Mouse (Mus musculus) gastrocnemius, adult 18-20 months (tissue): Measurements from ENCODE around the gene Ddx23. TPM values are rescaled to one million over a fixed set of nuclear protein-coding genes. Genes with fewer than 3 reads are reported as not detected.

Source experiments
- DNase-seq: peaks from one replicate; pipeline ENCODE4 v3.0.0; 2021; ENCODE audit warnings: low spot score
- total RNA-seq, 2 experiments: library from RNA; stranded (reverse); gene quantifications; 2 replicates each; pipeline ENCODE4 v1.2.3; 2021

Gene Ddx23
- total RNA-seq, 2 experiments from 2014 or later, result 65.7 to 83.1 TPM

DNA sequence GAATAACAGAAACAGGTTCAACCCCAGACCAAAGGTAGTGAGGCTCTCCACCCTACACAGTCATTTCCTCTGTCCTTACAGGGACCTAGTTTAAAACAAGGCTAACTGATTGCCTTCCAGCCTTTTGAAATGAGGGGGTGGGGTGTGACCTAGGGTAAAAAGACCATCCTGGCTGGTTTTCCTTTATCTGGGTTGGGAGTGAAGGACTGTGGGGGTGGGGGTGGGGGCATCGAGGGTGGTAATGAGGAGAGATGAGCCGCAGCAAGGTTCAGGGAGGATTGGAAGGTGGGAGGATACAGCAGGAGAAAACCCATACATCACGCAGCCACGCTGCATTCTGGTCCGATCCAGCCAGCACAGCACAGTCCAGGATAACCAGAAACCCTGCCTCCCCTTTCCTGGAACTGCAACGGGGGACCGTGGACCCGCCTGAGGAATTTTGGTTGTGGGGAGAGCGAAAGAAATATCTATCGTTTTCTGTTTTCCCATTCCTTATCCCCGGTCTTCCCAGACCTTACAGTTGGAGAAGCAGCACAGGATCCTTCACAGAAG lies 12.4 kb upstream of the Ddx23 start:
- DNase-seq, result no peak

DNA sequence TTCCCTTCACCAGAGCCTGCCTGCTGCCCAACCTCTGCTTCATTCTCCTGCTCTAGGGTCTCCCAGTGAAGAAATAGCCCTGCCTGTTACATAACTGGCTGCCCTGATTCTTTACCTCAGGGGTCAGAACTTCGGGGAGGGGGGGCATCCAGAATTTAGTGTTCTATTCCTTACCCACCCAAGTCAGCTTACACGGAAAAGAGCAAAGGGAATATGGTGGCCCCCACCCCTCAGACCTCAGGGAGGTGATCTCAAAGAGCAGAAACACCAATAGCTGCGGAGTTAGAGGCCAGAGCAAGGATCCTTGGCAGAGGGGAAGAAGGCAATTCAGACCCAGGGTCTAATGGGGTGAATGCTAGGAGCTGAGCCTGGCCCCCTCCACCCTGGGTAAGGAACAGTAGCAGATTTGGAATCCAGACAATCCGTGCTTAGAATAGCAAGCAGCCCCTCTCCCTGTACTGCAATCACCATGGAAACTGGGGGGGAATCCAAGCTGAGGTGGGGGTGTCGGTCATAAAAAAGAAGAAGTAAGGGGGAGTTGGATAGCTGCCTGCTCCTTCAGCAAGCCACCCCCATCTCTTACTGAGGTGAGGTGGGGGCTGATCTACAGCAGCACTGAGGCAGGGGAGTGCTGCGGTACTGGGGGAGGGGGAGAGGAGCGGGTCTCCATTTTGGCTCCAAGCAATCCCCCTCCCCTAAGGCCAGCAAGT lies 11.7 kb upstream of the Ddx23 start:
- DNase-seq, result no peak

DNA sequence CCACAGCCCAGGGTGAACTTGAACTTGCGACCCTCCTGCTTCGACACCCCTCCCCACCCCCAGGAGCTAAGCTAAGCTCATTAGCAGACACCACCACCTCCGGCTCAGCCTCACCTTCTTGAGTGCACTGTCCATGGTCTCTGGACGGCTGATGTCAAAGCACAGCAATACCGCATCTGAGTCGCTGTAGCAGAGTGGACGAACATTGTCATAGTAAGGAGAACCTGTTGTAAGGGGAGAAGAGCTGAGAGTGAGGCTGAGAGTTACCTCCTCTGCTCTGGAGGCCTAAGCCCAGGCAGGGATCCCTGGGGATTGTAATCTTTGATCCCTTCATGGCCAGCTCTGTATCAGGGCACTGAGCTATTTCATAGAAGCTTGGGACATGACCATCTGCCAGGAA lies 11.0 kb upstream of the Ddx23 start:
- no peak for DNase-seq

DNA sequence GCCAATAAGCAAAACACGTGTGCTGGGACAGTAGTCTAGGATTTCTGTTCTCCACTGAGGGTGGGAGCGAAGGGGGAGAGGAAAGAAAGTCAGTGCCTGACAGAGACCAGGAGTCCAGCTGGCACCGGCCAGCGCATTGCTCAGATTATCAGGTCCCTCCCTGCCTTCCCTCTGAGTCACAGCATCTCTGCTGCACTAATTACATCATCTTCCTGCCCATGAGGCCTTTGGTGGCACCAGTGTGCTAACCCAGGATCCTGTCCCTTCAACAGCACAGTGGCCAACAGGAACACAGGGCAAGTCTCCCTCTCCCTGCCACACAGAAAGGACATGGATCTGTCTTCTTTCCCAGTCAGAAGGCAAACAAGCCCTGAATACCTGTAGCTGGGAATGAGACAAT lies 9.9 kb upstream of the Ddx23 start:
- DNase-seq, result peak; percentile 18

DNA sequence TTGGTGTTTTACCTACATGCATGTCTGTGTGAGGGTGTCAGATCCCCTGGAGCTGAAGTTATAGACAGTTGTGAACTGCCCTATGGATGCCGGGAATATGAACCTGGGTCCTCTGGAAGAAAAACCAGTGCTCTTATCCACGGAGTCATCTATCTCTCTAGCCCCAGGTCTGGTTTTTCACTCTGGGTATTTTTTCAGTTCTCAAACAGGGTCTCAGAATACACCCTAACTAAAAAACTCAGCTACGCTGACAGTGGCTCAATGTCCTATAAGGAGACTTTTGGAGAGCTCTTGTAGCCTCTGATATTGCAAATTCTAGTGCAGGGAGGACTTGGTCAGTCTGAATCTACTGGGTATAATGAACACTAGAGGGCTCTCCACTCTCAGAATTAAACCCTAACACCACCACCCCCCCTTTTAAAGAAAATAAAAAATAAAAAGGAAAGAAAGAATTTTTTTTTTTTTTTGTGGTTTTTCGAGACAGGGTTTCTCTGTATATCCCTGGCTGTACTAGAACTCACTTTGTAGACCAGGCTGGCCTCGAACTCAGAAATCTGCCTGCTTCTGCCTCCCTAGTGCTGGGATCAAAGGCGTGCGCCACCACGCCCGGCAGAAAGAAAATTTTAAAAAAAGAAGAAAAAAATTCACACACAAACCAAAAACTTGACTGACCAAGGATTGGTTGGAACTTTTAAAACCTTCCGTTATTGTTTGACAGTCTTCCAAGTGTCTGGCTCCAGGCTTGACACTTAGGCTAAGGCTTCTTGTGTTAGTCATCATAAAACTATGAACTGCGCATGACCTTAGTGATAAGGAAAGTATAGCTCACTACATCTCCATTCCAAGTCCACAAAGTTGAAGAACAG lies 1.6 kb upstream of the Ddx23 start:
- DNase-seq, result no peak

DNA sequence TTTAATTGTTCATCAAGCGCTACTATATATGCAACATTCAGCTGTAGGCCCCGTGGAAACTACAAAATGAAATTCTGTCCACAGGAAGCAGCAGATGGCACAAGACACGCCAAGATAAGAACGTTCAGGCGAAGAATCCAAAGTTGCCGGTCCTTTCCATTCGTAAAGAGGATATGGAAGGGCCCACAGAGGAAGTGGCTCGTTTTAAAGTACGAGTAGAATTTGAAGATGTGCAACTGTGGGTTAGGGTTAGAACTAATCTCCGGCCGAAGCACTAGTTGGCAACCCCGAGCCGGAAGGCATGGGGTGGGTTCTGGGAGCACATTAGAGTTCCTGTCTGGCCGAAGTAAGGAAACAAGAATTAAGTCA lies 512 bp downstream of the Ddx23 start:
- DNase-seq, result no peak

DNA sequence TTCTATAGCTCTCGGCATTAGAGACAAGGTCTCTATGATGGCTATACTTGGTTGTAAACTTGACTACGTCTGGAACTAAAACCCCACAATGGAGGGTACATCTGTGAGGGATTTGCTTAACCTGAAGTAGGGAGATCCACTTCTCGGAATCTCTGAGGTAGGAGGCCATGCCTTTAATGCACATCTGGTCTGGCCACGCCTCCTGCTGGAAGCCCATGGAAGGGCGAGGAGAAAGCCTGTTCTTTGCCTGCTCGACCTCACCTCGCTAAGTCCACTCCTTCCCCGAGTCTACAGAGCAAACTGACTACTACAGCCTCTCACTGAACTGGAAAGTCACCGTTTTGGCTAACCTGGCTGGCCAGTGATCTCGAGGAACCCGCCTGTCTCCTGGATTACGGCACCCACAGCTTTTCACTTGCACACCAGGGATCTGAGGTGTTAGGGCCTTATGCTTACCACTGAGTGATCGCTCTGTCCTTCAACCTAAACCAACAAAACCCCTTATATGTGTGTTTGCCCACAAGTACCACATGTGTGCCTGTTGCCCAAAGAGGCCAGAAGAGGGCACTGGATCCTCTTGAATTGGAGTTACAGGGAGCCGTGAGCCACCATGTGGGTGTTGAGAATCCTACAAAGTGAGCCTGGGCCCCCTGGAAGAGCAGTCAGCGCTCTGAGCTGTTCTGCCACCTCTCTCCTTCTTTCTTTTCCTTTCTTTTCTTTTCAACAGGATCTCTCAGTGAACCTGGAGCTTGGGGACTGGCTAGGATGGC lies 5.5 kb downstream of the Ddx23 start:
- no peak for DNase-seq

DNA sequence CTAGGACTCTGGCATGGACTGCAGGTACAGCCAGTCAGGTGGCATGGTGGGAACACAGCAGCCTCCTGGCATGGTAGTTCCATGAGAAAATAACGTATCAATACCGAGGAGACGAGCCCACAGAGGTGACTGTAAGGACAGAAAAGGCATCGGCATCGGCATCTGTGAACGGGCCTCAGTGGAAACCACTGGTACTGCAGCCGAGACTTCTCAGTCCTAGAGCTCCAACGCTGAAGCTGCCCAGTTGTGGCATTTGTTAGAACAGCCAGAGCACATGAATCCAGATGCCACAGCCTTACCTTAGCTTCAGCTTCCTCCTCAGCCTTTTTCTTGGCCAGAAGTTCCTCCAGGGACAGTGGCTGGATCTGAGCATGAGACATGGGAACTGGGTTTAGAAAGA lies 10.5 kb downstream of the Ddx23 start:
- DNase-seq, result no peak

DNA sequence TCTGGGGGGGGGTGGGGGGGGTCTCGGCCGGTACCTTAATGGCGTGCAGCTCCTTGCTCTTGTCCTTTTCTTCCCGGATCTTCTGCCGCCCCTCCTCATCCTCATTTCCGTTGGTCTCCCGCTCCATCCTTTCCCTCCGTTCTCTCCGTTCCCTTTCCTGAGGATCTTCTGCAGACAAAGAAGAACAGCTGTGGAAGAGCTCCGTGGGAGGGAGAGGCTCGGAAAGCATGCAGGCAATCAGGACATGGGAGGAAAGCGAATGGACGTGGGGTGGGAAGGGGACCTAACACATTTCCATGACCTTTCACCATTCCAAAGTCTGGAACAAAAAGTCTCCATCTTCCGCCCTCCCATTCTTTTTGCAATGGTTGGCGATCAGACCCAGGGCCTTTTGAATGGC lies 11.3 kb downstream of the Ddx23 start:
- no peak for DNase-seq

DNA sequence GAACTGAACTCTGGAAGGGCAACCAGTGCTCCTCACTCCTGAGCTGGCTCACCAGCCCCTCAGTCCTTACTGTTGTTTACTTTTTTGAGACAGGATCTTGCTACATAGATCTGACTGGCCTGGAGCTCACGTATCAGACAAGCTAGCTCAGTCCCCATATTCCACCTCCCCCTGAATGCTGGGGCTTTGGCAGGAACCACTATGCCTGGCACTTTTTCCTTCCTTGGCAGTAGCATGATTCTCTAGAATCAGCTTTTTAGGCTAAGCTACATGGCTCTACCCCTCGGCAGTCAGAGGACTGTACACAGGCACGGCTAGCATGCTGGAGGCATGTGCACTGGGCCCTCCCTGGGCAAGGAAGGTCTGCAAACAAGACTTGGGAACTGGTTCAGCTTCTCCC lies 14.6 kb downstream of the Ddx23 start:
- DNase-seq, result no peak

DNA sequence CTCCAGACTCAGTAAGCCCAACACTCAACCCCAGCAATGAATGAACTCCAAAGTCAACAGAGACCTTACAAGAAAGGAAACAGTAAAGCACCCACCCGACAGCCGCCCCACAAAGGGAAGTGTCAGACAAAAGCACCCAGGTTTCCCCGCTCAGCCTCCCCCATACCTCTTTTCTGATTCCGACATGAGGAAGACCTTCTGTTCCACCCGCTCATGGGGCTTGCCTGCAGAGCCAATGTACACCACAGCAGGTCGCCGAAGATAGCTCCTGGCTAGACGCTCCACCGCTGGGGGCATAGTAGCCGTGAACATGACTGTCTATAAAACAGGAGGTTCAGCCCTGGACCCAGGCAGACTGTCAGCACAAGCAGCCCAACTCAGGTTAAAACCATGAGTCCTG lies 15.4 kb downstream of the Ddx23 start:
- DNase-seq, result no peak

DNA sequence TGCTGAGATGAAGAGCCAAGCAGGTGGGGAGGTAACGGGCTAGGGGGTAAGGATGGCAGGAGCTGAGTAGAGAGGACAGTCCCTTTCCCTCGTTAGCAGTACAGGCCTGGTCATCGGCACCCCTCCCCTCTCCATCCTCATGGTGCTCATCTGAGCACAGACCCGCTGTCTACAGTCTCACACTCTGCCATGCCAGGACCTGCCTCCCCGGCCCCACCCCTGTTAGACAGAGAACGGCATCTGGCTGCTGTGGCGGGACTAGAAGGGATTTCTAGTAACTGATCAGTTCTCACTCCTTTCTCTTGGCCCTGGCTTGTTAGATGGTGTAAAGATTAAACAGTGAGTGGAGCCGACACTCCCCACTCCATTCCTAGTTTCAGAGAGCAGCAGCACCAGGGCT lies 16.0 kb downstream of the Ddx23 start:
- no peak for DNase-seq

DNA sequence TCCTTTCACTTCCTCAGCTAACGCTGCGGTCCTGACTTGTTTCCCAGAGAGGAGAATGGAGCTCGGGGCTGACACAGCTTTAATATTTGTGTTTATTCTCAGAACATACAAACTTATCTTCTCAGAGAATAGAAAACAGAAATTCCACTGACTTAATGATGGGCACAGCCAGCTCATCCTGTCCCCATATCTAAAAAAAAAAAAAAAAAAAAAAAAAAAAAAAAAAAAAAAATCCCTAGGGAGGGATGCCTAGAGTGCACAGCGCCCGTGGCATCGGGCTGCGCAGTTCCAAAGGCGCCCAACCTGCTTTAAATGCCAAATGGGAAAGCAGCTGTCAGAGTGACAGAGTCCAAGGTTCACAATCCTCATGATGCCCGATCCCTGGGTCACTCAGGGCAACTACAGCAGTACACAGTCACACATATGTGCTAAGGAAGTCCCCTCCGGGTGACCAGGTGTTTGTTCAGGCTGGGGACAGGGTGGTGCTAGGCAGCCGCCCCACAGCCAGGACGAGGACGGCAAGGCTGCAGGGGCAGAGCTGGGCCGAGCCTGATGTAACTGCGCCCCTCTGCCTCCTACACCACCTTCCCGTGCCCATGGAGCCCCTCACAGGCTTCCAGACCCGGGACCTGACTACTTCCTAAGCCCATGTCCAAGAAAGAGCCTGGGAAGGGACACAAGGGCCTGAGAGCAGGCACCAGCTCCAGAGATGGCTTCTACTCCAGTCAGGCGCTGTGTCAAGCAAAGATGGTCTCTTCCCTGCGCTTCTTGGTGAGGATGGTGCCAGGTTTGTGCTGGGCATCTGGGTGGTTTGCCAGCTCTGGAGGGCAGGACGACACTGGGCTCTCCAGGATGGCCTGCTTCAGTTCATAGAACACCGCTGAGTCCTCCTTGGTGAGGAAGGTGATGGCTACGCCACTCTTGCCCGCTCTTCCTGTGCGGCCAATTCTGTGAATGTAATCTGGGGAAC lies 17.4 kb downstream of the Ddx23 start:
- DNase-seq, result no peak

DNA sequence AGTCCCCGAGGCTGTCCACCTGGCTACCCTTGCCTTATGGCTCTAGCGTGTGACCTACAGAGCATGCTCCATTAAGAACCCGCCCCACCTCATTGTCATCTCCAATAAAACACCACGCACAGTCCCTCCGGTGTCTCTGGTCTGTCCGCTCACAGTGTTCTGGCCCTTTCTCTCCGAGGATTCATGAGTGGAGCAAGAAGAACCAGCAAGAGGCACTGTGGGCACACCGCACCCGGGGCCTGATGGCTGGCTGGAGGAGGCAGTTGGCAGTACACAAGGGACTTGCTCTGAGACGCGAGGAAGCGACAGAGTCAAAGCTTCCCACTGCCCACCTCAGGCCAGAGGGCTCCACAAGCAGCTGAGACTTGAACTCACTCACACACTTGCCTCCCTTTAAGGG lies 18.3 kb downstream of the Ddx23 start:
- no peak for DNase-seq

DNA sequence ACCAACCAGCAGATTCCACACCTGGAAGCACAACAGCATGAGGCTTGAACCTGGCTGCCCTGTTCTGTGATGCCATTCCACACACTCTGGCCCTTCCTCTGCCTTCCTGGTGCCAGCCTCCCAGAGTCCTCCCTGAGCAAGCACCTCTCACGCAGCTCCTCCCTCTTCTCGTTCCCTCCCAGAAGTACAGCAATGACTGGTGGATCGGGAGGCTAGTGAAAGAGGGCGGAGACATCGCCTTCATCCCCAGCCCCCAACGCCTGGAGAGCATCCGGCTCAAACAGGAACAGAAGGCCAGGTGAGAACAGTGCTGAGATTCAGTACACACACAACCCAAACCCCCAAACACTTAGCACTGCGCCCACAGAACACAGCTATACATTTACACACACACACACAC lies 22.5 kb downstream of the Ddx23 start:
- no peak for DNase-seq

DNA sequence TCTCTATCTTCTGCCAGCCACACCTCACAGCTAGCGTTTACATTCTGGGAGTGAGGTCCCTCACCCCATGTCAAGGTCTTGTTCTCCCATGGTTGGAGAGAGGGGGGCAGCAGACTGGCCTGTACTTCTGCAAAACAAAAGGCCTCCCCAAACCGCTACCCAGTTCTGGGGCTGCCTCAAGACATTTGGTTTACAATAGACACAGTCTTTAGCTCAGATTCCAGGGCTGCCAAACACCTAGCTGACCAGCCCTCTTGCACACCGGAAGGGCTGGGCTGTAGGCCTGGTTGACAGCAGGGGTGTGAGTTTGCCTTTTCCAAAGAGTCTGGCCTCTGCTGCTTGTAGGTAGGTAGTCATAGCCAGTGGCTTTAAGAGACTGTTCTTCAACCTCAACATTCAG lies 25.5 kb downstream of the Ddx23 start:
- DNase-seq, result no peak

DNA sequence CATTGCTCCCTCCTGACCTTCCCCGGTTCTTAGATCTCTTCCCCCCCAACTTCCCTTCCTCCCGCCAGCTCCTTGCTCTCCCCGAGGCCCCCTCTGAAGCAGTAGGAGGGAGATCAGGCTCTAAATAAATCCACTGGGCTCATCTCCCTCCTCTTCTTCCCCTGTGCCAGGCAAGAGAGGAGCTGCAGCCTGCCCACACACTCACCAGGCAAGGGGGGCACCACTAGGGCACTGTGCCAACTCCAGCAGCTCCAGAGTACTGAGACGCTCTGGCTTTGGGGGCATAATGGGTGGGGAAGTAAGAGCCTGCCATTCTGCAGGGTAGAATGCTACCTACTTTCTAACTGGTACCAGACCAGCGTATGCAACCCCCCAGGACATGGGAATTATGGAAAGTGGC lies 26.2 kb downstream of the Ddx23 start:
- no peak for DNase-seq

DNA sequence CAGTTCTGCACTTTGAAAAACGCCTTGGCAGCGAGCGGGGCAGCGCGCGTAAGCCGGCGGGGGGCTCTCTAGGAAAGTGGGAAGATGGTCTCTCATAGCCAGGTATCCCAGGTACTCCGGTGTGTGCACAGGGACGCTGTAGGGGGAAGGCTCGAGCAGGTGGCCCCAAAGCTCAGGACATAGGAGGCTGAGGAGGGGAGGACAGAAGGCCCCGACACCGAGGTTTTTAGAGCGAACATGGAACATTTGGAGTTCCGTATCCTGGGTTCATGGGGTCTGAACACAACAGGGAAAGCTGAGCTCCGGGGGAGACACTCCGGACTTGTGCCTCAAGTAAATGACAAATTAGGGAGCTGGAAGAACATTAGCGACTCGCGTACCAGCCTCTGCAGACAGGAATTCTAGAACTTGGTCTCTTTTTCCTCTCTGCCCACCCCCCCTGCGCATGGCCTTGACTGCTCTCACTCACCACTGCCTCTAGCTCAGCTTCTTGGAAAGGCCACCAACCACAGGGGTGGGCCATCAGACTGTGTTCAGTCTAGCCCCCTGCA lies 27.3 kb downstream of the Ddx23 start:
- no peak for DNase-seq

DNA sequence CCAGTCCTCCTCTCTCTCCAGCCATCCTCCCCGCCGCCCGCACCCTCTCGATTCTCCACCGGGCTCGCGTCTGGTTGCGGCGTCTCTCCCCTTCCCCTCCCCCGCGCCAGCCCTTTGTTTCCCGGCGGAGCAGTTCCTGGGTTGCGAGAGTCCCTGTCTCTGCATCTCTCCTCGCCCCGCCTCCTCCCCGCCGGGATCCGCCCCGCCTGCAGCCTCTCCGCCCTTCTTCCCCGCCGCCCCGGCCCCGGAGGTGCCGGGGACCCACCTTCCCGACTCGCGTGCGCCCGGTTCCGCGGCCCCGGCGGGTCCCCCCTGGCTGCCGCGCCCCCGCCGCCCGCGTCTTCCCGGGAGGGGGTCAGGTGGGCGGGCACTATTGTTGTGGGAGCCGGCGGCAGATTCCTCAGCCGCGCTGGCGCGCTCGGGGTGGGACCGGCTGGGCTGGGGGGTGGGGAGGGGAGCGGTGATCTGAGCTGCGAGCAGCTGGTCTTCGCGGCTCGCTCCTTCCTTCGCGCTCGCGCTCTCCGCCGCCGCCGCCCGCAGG lies 28.1 kb downstream of the Ddx23 start:
- DNase-seq, result peak; percentile 54

DNA sequence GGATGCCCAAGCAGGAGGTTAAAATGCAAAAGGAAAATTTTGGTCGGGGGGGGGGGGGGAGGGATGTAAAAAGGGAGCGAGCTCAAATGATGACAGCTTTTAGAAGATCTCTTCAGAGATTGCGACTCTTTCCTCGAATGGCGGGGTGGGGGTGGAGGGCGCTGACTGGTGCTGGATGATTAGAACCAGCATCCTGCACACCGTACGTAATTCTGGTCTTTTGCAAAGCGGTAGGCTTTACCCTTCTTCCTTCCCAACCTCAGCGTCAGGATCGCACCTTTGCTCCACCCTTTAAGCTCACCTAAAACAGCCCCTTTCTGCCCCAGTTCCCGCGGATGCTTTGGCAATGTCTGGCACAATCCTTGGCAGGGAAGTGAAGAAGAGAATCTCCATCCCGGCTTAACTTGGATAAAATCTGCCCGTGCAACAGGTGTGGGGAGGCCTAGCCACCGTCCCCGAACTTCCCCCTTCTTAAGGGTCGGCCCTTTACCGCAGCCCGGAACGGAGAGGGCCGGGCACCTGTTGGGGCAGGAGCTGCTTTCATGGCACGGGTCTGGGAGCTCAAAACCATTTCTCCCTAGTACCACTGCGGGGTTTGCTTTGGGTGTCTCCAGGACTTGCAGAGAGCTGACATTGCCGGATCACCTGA lies 28.7 kb downstream of the Ddx23 start:
- DNase-seq, result no peak
